Mouse (Mus musculus) frontal cortex, postnatal 10 days (tissue): ENCODE data around the gene Dll3.
A peak's percentile ranks its signal among the peaks of the same experiment; 100 is the strongest.

Experiments
- DNase-seq, 2 experiments: peaks; one replicate each; pipeline ENCODE4 v3.0.0; 2022; ENCODE audit warnings: low spot score in 2 of 2, mixed read lengths in 1 of 2

Dll3 gene

GRCm38 (mm10) chr7:28309737-28310136 is 7.7 kb upstream of the Dll3 start:
- DNase-seq: no peak

GRCm38 (mm10) chr7:28306216-28306615 is 4.2 kb upstream of the Dll3 start:
- DNase-seq: no peak

- no peak for DNase-seq
These were observed 3.6 kb upstream of the Dll3 start for GRCm38 (mm10) chr7:28305641-28306040.

GRCm38 (mm10) chr7:28298837-28299625 is 3.0 kb downstream of the Dll3 start:
- DNase-seq: no peak

GRCm38 (mm10) chr7:28294481-28294880 is 7.6 kb downstream of the Dll3 start:
- DNase-seq: peak; percentile 60 to 77

GRCm38 (mm10) chr7:28290638-28291590 is 11.1 kb downstream of the Dll3 start, which contains the start of gene Selenov:
Gene Selenov, minus strand, starts transcription at chr7:28291186.
- DNase-seq: peak in 1 of 2 experiments; percentile 44

- DNase-seq: no peak
These were observed 11.9 kb downstream of the Dll3 start for GRCm38 (mm10) chr7:28290165-28290564.

GRCm38 (mm10) chr7:28280630-28281029 is 21.4 kb downstream of the Dll3 start:
- DNase-seq: no peak

GRCm38 (mm10) chr7:28278279-28278652 is 23.8 kb downstream of the Dll3 start:
- no peak for DNase-seq

- DNase-seq: peak; percentile 88 to 96
These were observed 24.3 kb downstream of the Dll3 start, which contains the start of gene Eid2b for GRCm38 (mm10) chr7:28277615-28278278. Gene Eid2b, plus strand, starts transcription at chr7:28277739.

GRCm38 (mm10) chr7:28277237-28277614 is 24.8 kb downstream of the Dll3 start:
- DNase-seq: no peak

- DNase-seq: no peak
These were observed 30.3 kb downstream of the Dll3 start for GRCm38 (mm10) chr7:28271761-28272160.

- no peak for DNase-seq
These were observed 32.7 kb downstream of the Dll3 start for GRCm38 (mm10) chr7:28269355-28269754.

GRCm38 (mm10) chr7:28268576-28268975 is 33.5 kb downstream of the Dll3 start:
- no peak for DNase-seq

GRCm38 (mm10) chr7:28268042-28268531 is 34.0 kb downstream of the Dll3 start:
- peak in 1 of 2 experiments; percentile 58 for DNase-seq

- DNase-seq: peak; percentile 85 to 91
These were observed 34.7 kb downstream of the Dll3 start, which contains the start of gene Eid2 for GRCm38 (mm10) chr7:28267129-28268041. Gene Eid2, plus strand, starts transcription at chr7:28267881.

GRCm38 (mm10) chr7:28265391-28265790 is 36.6 kb downstream of the Dll3 start:
- no peak for DNase-seq

GRCm38 (mm10) chr7:28263786-28264185 is 38.3 kb downstream of the Dll3 start:
- DNase-seq: peak in 1 of 2 experiments; percentile 30

GRCm38 (mm10) chr7:28262861-28263260 is 39.2 kb downstream of the Dll3 start:
- no peak for DNase-seq

GRCm38 (mm10) chr7:28255476-28255875 is 46.6 kb downstream of the Dll3 start:
- DNase-seq: no peak
